8 mouse cellular contexts compared by ENCODE assay signal in genomic region chr17:33824997-33825330, GRCm38 (mm10). TPM values are rescaled to one million over a fixed set of nuclear protein-coding genes. Genes with fewer than 3 reads are reported as not detected.
A peak's percentile ranks its signal among the peaks of the same experiment; 100 is the strongest.
DNase-seq lines count a peak whose midpoint lies in the region; ATAC-seq and TF ChIP-seq lines count a peak whose summit lies in the region.
"Not testable (repeated sequence)": the region's sequence is repeated elsewhere in the genome, so short reads cannot be mapped to it uniquely, and the experiment has no call there.

No protein-coding gene starts in this region.

- intact Hi-C loops in heart, adult 2 months (cut with DNase I): not testable (repeated sequence)

- peak overlapping the region; percentile 95 for H3K4me2 ChIP-seq in embryonic facial prominence, embryonic 13.5 days
- peak overlapping the region; percentile 77 for H3K4me2 ChIP-seq in hindbrain, embryonic 15.5 days
- peak overlapping the region; percentile 63 for H3K4me2 ChIP-seq in midbrain, postnatal 0 days (ENCODE audit: low read depth, low read length, poor library complexity, severe bottlenecking)

- 8% methylated on average over 6 of the region's 6 CpGs for whole genome bisulfite sequencing in embryonic facial prominence, embryonic 13.5 days
- 3% methylated on average over 6 of the region's 6 CpGs for WGBS in heart, adult 2 months
- 13% methylated on average over 6 of the region's 6 CpGs for WGBS in hindbrain, embryonic 15.5 days
- WGBS in limb, embryonic 10.5 days: 5% methylated on average over 6 of the region's 6 CpGs
- 4% methylated on average over 6 of the region's 6 CpGs for WGBS in lung, adult 2 months
- WGBS in midbrain, postnatal 0 days: 4% methylated on average over 6 of the region's 6 CpGs

- not testable (repeated sequence) for H3K4me1 ChIP-seq in ES-Bruce4 (ENCODE audit: control insufficient read depth, insufficient read depth, low read length); testis, adult 2 months (ENCODE audit: control insufficient read depth, insufficient read depth, low read length)
- peaks cover 45% of the 10 kb centered on the region for H3K4me1 ChIP-seq in embryonic facial prominence, embryonic 13.5 days
- peaks cover 20% of the 10 kb centered on the region for H3K4me1 ChIP-seq in heart, adult 2 months (ENCODE audit: control insufficient read depth, insufficient read depth, low read length)
- peaks cover 40% of the 10 kb centered on the region for H3K4me1 ChIP-seq in hindbrain, embryonic 15.5 days (replicated peaks)
- peaks cover 31% of the 10 kb centered on the region for H3K4me1 ChIP-seq in limb, embryonic 10.5 days
- H3K4me1 ChIP-seq in lung, adult 2 months (ENCODE audit: control insufficient read depth, insufficient read depth, low read length): peaks cover 15% of the 10 kb centered on the region
- peaks cover 18% of the 10 kb centered on the region; the same call in 1 of the 2 replicates for H3K4me1 ChIP-seq in midbrain, postnatal 0 days (ENCODE audit: insufficient read depth, low read length)

- H3K27me3 ChIP-seq in ES-Bruce4 (ENCODE audit: control insufficient read depth, insufficient read depth, low read length, poor library complexity, severe bottlenecking); embryonic facial prominence, embryonic 13.5 days; heart, adult 2 months (ENCODE audit: control insufficient read depth, insufficient read depth, low read length); hindbrain, embryonic 15.5 days; limb, embryonic 10.5 days (ENCODE audit: low read depth, poor library complexity, severe bottlenecking); midbrain, postnatal 0 days (ENCODE audit: insufficient read depth, low read length); testis, adult 2 months (ENCODE audit: control insufficient read depth, insufficient read depth, low read length): not testable (repeated sequence)

- TF ChIP-seq EP300 in ES-Bruce4 (IDR thresholded peaks at IDR 0.05; ENCODE audit: insufficient read depth, low read depth, low read length); heart, adult 2 months (IDR thresholded peaks at IDR 0.05; ENCODE audit: insufficient read depth, low read depth, low read length): not testable (repeated sequence)

- not testable (repeated sequence) for H3K79me2 ChIP-seq in heart, adult 2 months (replicated peaks; ENCODE audit: control insufficient read depth, insufficient read depth, low read length)

- 0 out of 2 replicates have a peak, but pooled peaks have one; percentile 4 for ATAC-seq in embryonic facial prominence, embryonic 13.5 days (ENCODE audit: insufficient number of reproducible peaks, insufficient read depth, low FRiP score, low TSS enrichment, low read depth)
- ATAC-seq in hindbrain, embryonic 15.5 days (ENCODE audit: low FRiP score, low read depth); midbrain, postnatal 0 days (ENCODE audit: low FRiP score): not testable (repeated sequence)

- peak overlapping the region; percentile 57; the same call in 1 of the 2 replicates for H3K27ac ChIP-seq in ES-Bruce4 (ENCODE audit: insufficient read depth, low read length)
- H3K27ac ChIP-seq in embryonic facial prominence, embryonic 13.5 days: peak overlapping the region; percentile 91
- H3K27ac ChIP-seq in heart, adult 2 months: peak overlapping the region; percentile 95
- H3K27ac ChIP-seq in hindbrain, embryonic 15.5 days (replicated peaks): peak overlapping the region; percentile 90
- peak overlapping the region; percentile 89 for H3K27ac ChIP-seq in limb, embryonic 10.5 days
- H3K27ac ChIP-seq in midbrain, postnatal 0 days (ENCODE audit: low read depth, low read length): peak overlapping the region; percentile 85
- H3K27ac ChIP-seq in testis, adult 2 months (ENCODE audit: control insufficient read depth, insufficient read depth, low read depth, low read length): peak overlapping the region; percentile 46; the same call in 1 of the 2 replicates

- peak overlapping the region; percentile 90 for H3K9ac ChIP-seq in ES-Bruce4 (ENCODE audit: low read depth, poor library complexity, severe bottlenecking)
- peak overlapping the region; percentile 88 for H3K9ac ChIP-seq in embryonic facial prominence, embryonic 13.5 days
- H3K9ac ChIP-seq in heart, adult 2 months (ENCODE audit: low read depth, low read length): peak overlapping the region; percentile 78; the same call in 1 of the 2 replicates
- H3K9ac ChIP-seq in hindbrain, embryonic 15.5 days: peak overlapping the region; percentile 77
- H3K9ac ChIP-seq in midbrain, postnatal 0 days (replicated peaks; ENCODE audit: low read length, poor library complexity, severe bottlenecking): peak overlapping the region; percentile 74

- peaks cover 68% of the 10 kb centered on the region for H3K36me3 ChIP-seq in ES-Bruce4 (ENCODE audit: control insufficient read depth, insufficient read depth, low read length, poor library complexity, severe bottlenecking)
- H3K36me3 ChIP-seq in embryonic facial prominence, embryonic 13.5 days: peaks cover 53% of the 10 kb centered on the region
- H3K36me3 ChIP-seq in heart, adult 2 months (ENCODE audit: control insufficient read depth, insufficient read depth, low read length): peaks cover 40% of the 10 kb centered on the region
- peaks cover 33% of the 10 kb centered on the region for H3K36me3 ChIP-seq in hindbrain, embryonic 15.5 days
- H3K36me3 ChIP-seq in limb, embryonic 10.5 days: peaks cover 69% of the 10 kb centered on the region
- peaks cover 17% of the 10 kb centered on the region for H3K36me3 ChIP-seq in midbrain, postnatal 0 days (ENCODE audit: insufficient read depth, low read length)
- not testable (repeated sequence) for H3K36me3 ChIP-seq in testis, adult 2 months (ENCODE audit: control insufficient read depth, insufficient read depth, low read length)

- TF ChIP-seq CTCF in ES-Bruce4 (IDR thresholded peaks at IDR 0.05; ENCODE audit: low read depth, low read length); heart, adult 2 months (IDR thresholded peaks at IDR 0.05); lung, adult 2 months (IDR thresholded peaks at IDR 0.05; ENCODE audit: insufficient read depth, low read length); midbrain, postnatal 0 days (IDR thresholded peaks at IDR 0.05); testis, adult 2 months (IDR thresholded peaks at IDR 0.05; ENCODE audit: control insufficient read depth, insufficient read depth, insufficient replicate concordance, low read depth, low read length): not testable (repeated sequence)

- not testable (repeated sequence) for DNase-seq in heart, adult 2 months; limb, embryonic 10.5 days (ENCODE audit: low spot score); lung, adult 2 months; midbrain, postnatal 0 days (ENCODE audit: low spot score)

- not testable (repeated sequence) for H3K9me3 ChIP-seq in ES-Bruce4 (replicated peaks; ENCODE audit: control insufficient read depth, insufficient read depth, low read length, poor library complexity, severe bottlenecking); embryonic facial prominence, embryonic 13.5 days; hindbrain, embryonic 15.5 days; limb, embryonic 10.5 days (replicated peaks); midbrain, postnatal 0 days (ENCODE audit: low read length)

- H3K4me3 ChIP-seq in ES-Bruce4 (ENCODE audit: low read depth, low read length): peak overlapping the region; percentile 85
- H3K4me3 ChIP-seq in embryonic facial prominence, embryonic 13.5 days: peak overlapping the region; percentile 79
- peak overlapping the region; percentile 95 for H3K4me3 ChIP-seq in heart, adult 2 months
- peak overlapping the region; percentile 83 for H3K4me3 ChIP-seq in hindbrain, embryonic 15.5 days
- H3K4me3 ChIP-seq in limb, embryonic 10.5 days: peak overlapping the region; percentile 78
- H3K4me3 ChIP-seq in lung, adult 2 months (replicated peaks; ENCODE audit: extremely low read depth, low read depth, low read length): peak overlapping the region; percentile 95
- peak overlapping the region; percentile 51 for H3K4me3 ChIP-seq in midbrain, postnatal 0 days (ENCODE audit: low read depth, low read length)
- H3K4me3 ChIP-seq in testis, adult 2 months (ENCODE audit: control insufficient read depth, low read depth, low read length): peak overlapping the region; percentile 98

- not testable (repeated sequence) for TF ChIP-seq POLR2A in ES-Bruce4 (IDR thresholded peaks at IDR 0.05; ENCODE audit: insufficient read depth, low read length); heart, adult 2 months (IDR thresholded peaks at IDR 0.05; ENCODE audit: insufficient read depth, low read depth, low read length); lung, adult 2 months (IDR thresholded peaks at IDR 0.05; ENCODE audit: borderline replicate concordance, extremely low read depth, low read depth, low read length); testis, adult 2 months (IDR thresholded peaks at IDR 0.05; ENCODE audit: control insufficient read depth, low read depth, low read length)

RNA-seq across cellular contexts. Expression of gene Ndufa7, which starts 0.6 kb away (rescaled TPM):
- polyA plus RNA-seq in ES-Bruce4 (2011; ENCODE audit: insufficient read depth, insufficient read length, low read depth, missing spikeins): 406 and 464 TPM in 2 replicates
- polyA plus RNA-seq in embryonic facial prominence, embryonic 13.5 days (2015; fragmentation: Nextera tagmentation; extraction: Ambion mirVana): 464 and 506 TPM in 2 replicates
- 100 to 1,000 TPM; 609 to 707 TPM for total RNA-seq in heart, adult 2 months (2021)
- polyA plus RNA-seq in heart, adult 2 months (2012; rRNA removed): 755 and 759 TPM in 2 replicates
- 496 and 540 TPM in 2 replicates for polyA plus RNA-seq in hindbrain, embryonic 15.5 days (2015; fragmentation: Nextera tagmentation; extraction: Ambion mirVana)
- polyA plus RNA-seq in limb, embryonic 10.5 days (2016; fragmentation: Nextera tagmentation; extraction: Ambion mirVana): 497 and 518 TPM in 2 replicates
- 334 and 389 TPM in 2 replicates for polyA plus RNA-seq in lung, adult 2 months (2012; rRNA removed)
- total RNA-seq in midbrain, postnatal 0 days (2014; rRNA removed): 211 and 345 TPM in 2 replicates
- 501 and 560 TPM in 2 replicates for polyA plus RNA-seq in midbrain, postnatal 0 days (2015; fragmentation: Nextera tagmentation; extraction: Ambion mirVana)
- polyA plus RNA-seq in testis, adult 2 months (2012; rRNA removed): 601 and 663 TPM in 2 replicates

RNA-seq across cellular contexts. Expression of gene Rps28, which starts 0.6 kb away (rescaled TPM):
- polyA plus RNA-seq in ES-Bruce4 (2011; ENCODE audit: insufficient read depth, insufficient read length, low read depth, missing spikeins): 3,700 and 3,844 TPM in 2 replicates
- polyA plus RNA-seq in embryonic facial prominence, embryonic 13.5 days (2015; fragmentation: Nextera tagmentation; extraction: Ambion mirVana): 1,111 and 1,168 TPM in 2 replicates
- 100 to 1,000 TPM; 683 to 757 TPM for total RNA-seq in heart, adult 2 months (2021)
- polyA plus RNA-seq in heart, adult 2 months (2012; rRNA removed): 329 and 480 TPM in 2 replicates
- 474 and 594 TPM in 2 replicates for polyA plus RNA-seq in hindbrain, embryonic 15.5 days (2015; fragmentation: Nextera tagmentation; extraction: Ambion mirVana)
- polyA plus RNA-seq in limb, embryonic 10.5 days (2016; fragmentation: Nextera tagmentation; extraction: Ambion mirVana): 867 and 991 TPM in 2 replicates
- polyA plus RNA-seq in lung, adult 2 months (2012; rRNA removed): 506 and 507 TPM in 2 replicates
- 348 and 379 TPM in 2 replicates for total RNA-seq in midbrain, postnatal 0 days (2014; rRNA removed)
- polyA plus RNA-seq in midbrain, postnatal 0 days (2015; fragmentation: Nextera tagmentation; extraction: Ambion mirVana): 513 and 564 TPM in 2 replicates
- 716 and 819 TPM in 2 replicates for polyA plus RNA-seq in testis, adult 2 months (2012; rRNA removed)

RNA-seq across cellular contexts. Expression of gene Kank3, which starts 14.6 kb away (rescaled TPM):
- 40.0 and 44.7 TPM in 2 replicates for polyA plus RNA-seq in ES-Bruce4 (2011; ENCODE audit: insufficient read depth, insufficient read length, low read depth, missing spikeins)
- 34.4 and 37.9 TPM in 2 replicates for polyA plus RNA-seq in embryonic facial prominence, embryonic 13.5 days (2015; fragmentation: Nextera tagmentation; extraction: Ambion mirVana)
- total RNA-seq in heart, adult 2 months (2021): 10 to 100 TPM; 54.6 to 61.0 TPM
- 139 and 168 TPM in 2 replicates for polyA plus RNA-seq in heart, adult 2 months (2012; rRNA removed)
- 50.4 and 57.1 TPM in 2 replicates for polyA plus RNA-seq in hindbrain, embryonic 15.5 days (2015; fragmentation: Nextera tagmentation; extraction: Ambion mirVana)
- 24.8 and 28.5 TPM in 2 replicates for polyA plus RNA-seq in limb, embryonic 10.5 days (2016; fragmentation: Nextera tagmentation; extraction: Ambion mirVana)
- 395 and 450 TPM in 2 replicates for polyA plus RNA-seq in lung, adult 2 months (2012; rRNA removed)
- total RNA-seq in midbrain, postnatal 0 days (2014; rRNA removed): 19.8 and 38.4 TPM in 2 replicates
- 46.2 and 50.0 TPM in 2 replicates for polyA plus RNA-seq in midbrain, postnatal 0 days (2015; fragmentation: Nextera tagmentation; extraction: Ambion mirVana)
- 146 and 156 TPM in 2 replicates for polyA plus RNA-seq in testis, adult 2 months (2012; rRNA removed)

RNA-seq across cellular contexts. Expression of gene Cd320, which starts 17.9 kb away (rescaled TPM):
- 30.6 and 35.7 TPM in 2 replicates for polyA plus RNA-seq in ES-Bruce4 (2011; ENCODE audit: insufficient read depth, insufficient read length, low read depth, missing spikeins)
- 57.8 and 66.4 TPM in 2 replicates for polyA plus RNA-seq in embryonic facial prominence, embryonic 13.5 days (2015; fragmentation: Nextera tagmentation; extraction: Ambion mirVana)
- total RNA-seq in heart, adult 2 months (2021): 10 to 100 TPM; 27.8 to 34.3 TPM
- polyA plus RNA-seq in heart, adult 2 months (2012; rRNA removed): 36.1 and 46.9 TPM in 2 replicates
- 54.7 and 55.3 TPM in 2 replicates for polyA plus RNA-seq in hindbrain, embryonic 15.5 days (2015; fragmentation: Nextera tagmentation; extraction: Ambion mirVana)
- polyA plus RNA-seq in limb, embryonic 10.5 days (2016; fragmentation: Nextera tagmentation; extraction: Ambion mirVana): 98.2 and 119 TPM in 2 replicates
- polyA plus RNA-seq in lung, adult 2 months (2012; rRNA removed): 28.3 and 30.4 TPM in 2 replicates
- 24.4 and 26.7 TPM in 2 replicates for total RNA-seq in midbrain, postnatal 0 days (2014; rRNA removed)
- polyA plus RNA-seq in midbrain, postnatal 0 days (2015; fragmentation: Nextera tagmentation; extraction: Ambion mirVana): 46.8 and 50.0 TPM in 2 replicates
- polyA plus RNA-seq in testis, adult 2 months (2012; rRNA removed): 264 and 291 TPM in 2 replicates

RNA-seq across cellular contexts. Expression of gene Angptl4, which starts 43.3 kb away (rescaled TPM):
- 3.6 and 3.9 TPM in 2 replicates for polyA plus RNA-seq in ES-Bruce4 (2011; ENCODE audit: insufficient read depth, insufficient read length, low read depth, missing spikeins)
- polyA plus RNA-seq in embryonic facial prominence, embryonic 13.5 days (2015; fragmentation: Nextera tagmentation; extraction: Ambion mirVana): 53.0 and 60.7 TPM in 2 replicates
- total RNA-seq in heart, adult 2 months (2021): 1 to 10 TPM; 4.7 to 7.2 TPM
- 13.2 and 18.9 TPM in 2 replicates for polyA plus RNA-seq in heart, adult 2 months (2012; rRNA removed)
- 23.2 and 23.9 TPM in 2 replicates for polyA plus RNA-seq in hindbrain, embryonic 15.5 days (2015; fragmentation: Nextera tagmentation; extraction: Ambion mirVana)
- polyA plus RNA-seq in limb, embryonic 10.5 days (2016; fragmentation: Nextera tagmentation; extraction: Ambion mirVana): 30.2 and 38.9 TPM in 2 replicates
- 34.6 and 87.6 TPM in 2 replicates for polyA plus RNA-seq in lung, adult 2 months (2012; rRNA removed)
- total RNA-seq in midbrain, postnatal 0 days (2014; rRNA removed): 21.4 and 22.5 TPM in 2 replicates
- polyA plus RNA-seq in midbrain, postnatal 0 days (2015; fragmentation: Nextera tagmentation; extraction: Ambion mirVana): 27.5 and 33.5 TPM in 2 replicates
- 3.3 and 4.3 TPM in 2 replicates for polyA plus RNA-seq in testis, adult 2 months (2012; rRNA removed)
